Mouse (Mus musculus): ENCODE results near the gene Sh3rf3.

DNA sequence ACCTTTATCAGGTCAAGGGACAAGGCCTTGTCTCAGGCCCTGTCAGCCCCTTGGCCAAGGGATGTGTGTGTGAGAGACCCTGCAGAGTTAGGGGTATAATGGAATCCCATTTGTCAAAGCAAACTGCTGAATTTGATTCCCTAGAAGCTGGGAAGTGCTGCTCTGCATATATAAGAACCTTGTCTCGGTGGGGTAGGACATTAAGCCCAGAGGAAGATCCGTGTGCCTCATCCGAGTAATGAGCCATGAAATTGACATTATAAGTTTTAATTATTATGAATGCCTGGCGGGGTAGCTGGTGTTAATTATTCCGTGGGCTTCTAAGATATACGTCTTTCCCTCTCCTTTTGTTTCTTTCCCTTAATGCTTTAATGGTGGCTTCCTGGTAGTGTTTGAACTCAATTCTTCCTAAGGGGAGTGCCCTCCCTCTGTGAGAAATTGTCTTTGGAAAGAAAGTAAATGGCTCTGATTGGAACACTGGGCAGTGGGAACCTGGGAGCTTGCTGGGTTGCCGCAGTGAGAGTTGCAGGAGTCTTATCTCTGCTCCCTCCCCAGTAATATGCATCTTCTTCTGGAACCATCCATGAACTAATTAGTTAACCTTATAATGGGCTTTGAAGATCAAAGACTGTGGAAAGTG, 166.3 kb downstream of the Sh3rf3 start:
- no peak for TF ChIP-seq CTCF (IDR thresholded peaks at IDR 0.05)
- no peak for TF ChIP-seq EP300 (IDR thresholded peaks at IDR 0.05)
